Mouse (Mus musculus) left cerebral cortex, postnatal 25 days (tissue): ENCODE data around the gene Ptx4. TPM values are rescaled to one million over a fixed set of nuclear protein-coding genes. Genes with fewer than 3 reads are reported as not detected.

Experiments used
- total RNA-seq, 2 experiments: library from RNA; stranded (reverse); gene quantifications; 2 replicates each; pipeline ENCODE4 v1.2.3; 2021

Gene Ptx4
- total RNA-seq, 2 experiments from 2014 or later: 0.46 to 0.76 TPM

Other genes starting within 250 kb of the Ptx4 start
- 10 to 100 TPM; 32.7 to 33.6 TPM for gene Nubp2, start 234.4 kb upstream of the Ptx4 start, total RNA-seq
- 10 to 100 TPM; 57.9 to 58.0 TPM for gene Spsb3, start 234.1 kb upstream of the Ptx4 start, total RNA-seq
- gene Eme2, start 225.7 kb upstream of the Ptx4 start, total RNA-seq: 10 to 100 TPM; 52.9 to 59.1 TPM
- 10 to 100 TPM; 64.6 to 69.9 TPM for gene Mrps34, start 225.6 kb upstream of the Ptx4 start, total RNA-seq
- 10 to 100 TPM; 47.4 to 47.5 TPM for gene Nme3, start 224.3 kb upstream of the Ptx4 start, total RNA-seq
- gene Mapk8ip3, start 183.8 kb upstream of the Ptx4 start, total RNA-seq: 100 to 1,000 TPM; 345 to 372 TPM
- gene Jpt2, start 160.1 kb upstream of the Ptx4 start, total RNA-seq: 1 to 10 TPM; 5.5 to 5.6 TPM
- gene Cramp1l, start 105.0 kb upstream of the Ptx4 start, total RNA-seq: 10 to 100 TPM; 25.7 to 26.6 TPM
- gene Ift140, start 104.7 kb upstream of the Ptx4 start, total RNA-seq: 10 to 100 TPM; 21.9 to 23.0 TPM
- gene Tmem204, start 37.2 kb upstream of the Ptx4 start, total RNA-seq: 10 to 100 TPM; 10.5 to 11.8 TPM
- gene Telo2, start 4.8 kb upstream of the Ptx4 start, total RNA-seq: 10 to 100 TPM; 26.3 to 28.7 TPM
- 10 to 100 TPM; 51.4 to 52.3 TPM for gene Clcn7, start 12.6 kb downstream of the Ptx4 start, total RNA-seq
- gene Ccdc154, start 41.7 kb downstream of the Ptx4 start, total RNA-seq: under 1 TPM; 0.14 TPM
- not detected for gene Gm38655, start 54.7 kb downstream of the Ptx4 start, total RNA-seq
- gene BC003965, start 63.8 kb downstream of the Ptx4 start, total RNA-seq: 10 to 100 TPM; 19.9 to 21.3 TPM
- gene Unkl, start 67.6 kb downstream of the Ptx4 start, total RNA-seq: 10 to 100 TPM; 37.3 to 38.6 TPM
- gene Gnptg, start 119.4 kb downstream of the Ptx4 start, total RNA-seq: 10 to 100 TPM; 71.3 to 79.8 TPM
- gene Tsr3, start 119.4 kb downstream of the Ptx4 start, total RNA-seq: 10 to 100 TPM; 24.6 to 25.4 TPM
- 10 to 100 TPM; 17.9 to 28.6 TPM for gene Baiap3, start 135.6 kb downstream of the Ptx4 start, total RNA-seq
- gene Ube2i, start 153.9 kb downstream of the Ptx4 start, total RNA-seq: 100 to 1,000 TPM; 209 to 215 TPM
- not detected for gene Prss34, start 177.6 kb downstream of the Ptx4 start, total RNA-seq
- not detected for gene Prss28, start 187.9 kb downstream of the Ptx4 start, total RNA-seq
- not detected for gene Prss29, start 197.9 kb downstream of the Ptx4 start, total RNA-seq
- gene Tpsab1, start 224.8 kb downstream of the Ptx4 start, total RNA-seq: not detected
- gene Tpsb2, start 245.5 kb downstream of the Ptx4 start, total RNA-seq: not detected
- gene Tpsg1, start 248.5 kb downstream of the Ptx4 start, total RNA-seq: not detected